8 mouse cellular contexts compared by ENCODE assay signal in the genomic region with DNA sequence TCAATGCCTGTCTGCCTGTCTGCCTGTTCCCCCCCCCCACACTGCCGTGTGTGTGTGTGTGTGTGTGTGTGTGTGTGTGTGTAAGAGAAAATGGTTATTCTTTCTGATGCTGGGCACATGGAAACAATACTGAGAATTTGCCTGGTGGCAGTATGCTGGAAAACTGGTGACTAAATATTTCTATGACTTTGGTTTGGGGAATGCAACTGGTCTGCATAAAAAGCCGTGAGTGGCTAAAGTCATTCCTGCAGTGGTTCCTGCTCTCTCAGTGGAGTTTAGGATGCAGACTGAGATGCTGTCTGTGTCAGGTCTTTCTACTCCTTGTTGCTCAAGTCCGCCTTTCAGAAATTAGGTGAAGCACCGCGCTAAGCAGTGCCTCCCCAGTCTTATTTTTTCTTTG. TPM values are rescaled to one million over a fixed set of nuclear protein-coding genes. Genes with fewer than 3 reads are reported as not detected.
DNase-seq lines count a peak whose midpoint lies in the region; ATAC-seq and TF ChIP-seq lines count a peak whose summit lies in the region.
"Had no signal": no experiment of that assay in that cellular context is flagged by ENCODE, and none has a peak within 500 bp of the region (broad histone marks: within the 10 kb centered on the region; RNA-seq: fewer than 3 reads in every experiment).

No protein-coding gene starts in this region.

- H3K27ac ChIP-seq in lung, embryonic 14.5 days (ENCODE audit: low read depth) = no peak overlapping the region
- no peak overlapping the region for H3K27ac ChIP-seq in forebrain, embryonic 12.5 days
- H3K27ac ChIP-seq in limb, embryonic 10.5 days = peak overlapping the region; percentile 95
- no peak overlapping the region for H3K27ac ChIP-seq in neural tube, embryonic 15.5 days (replicated peaks)
- no peak overlapping the region for H3K27ac ChIP-seq in left cerebral cortex, adult 2 months

- H3K9me3 ChIP-seq in lung, embryonic 14.5 days (ENCODE audit: low read depth, low read length) = no peaks in the 10 kb centered on the region
- no peaks in the 10 kb centered on the region for H3K9me3 ChIP-seq in forebrain, embryonic 12.5 days
- no peaks in the 10 kb centered on the region for H3K9me3 ChIP-seq in limb, embryonic 10.5 days (replicated peaks)
- H3K9me3 ChIP-seq in neural tube, embryonic 15.5 days (replicated peaks) = no peaks in the 10 kb centered on the region

- no peaks in the 10 kb centered on the region for H3K4me1 ChIP-seq in lung, embryonic 14.5 days (ENCODE audit: insufficient read depth)
- H3K4me1 ChIP-seq in forebrain, embryonic 12.5 days = peaks cover 32% of the 10 kb centered on the region
- peaks cover 21% of the 10 kb centered on the region for H3K4me1 ChIP-seq in limb, embryonic 10.5 days
- H3K4me1 ChIP-seq in neural tube, embryonic 15.5 days = peaks cover 16% of the 10 kb centered on the region; the same call in 1 of the 2 replicates

- DNase-seq in lung, embryonic 14.5 days = no peak
- DNase-seq in lung, postnatal 36 days = no peak
- DNase-seq in limb, embryonic 10.5 days (ENCODE audit: low spot score) = no peak
- DNase-seq in left cerebral cortex, adult 2 months (ENCODE audit: extremely low spot score in 1 of 2, low spot score in 2 of 2) = no peak
- DNase-seq in retina, embryonic 14.5 days (ENCODE audit: low spot score) = no peak
- DNase-seq: cerebellum, adult 8-10 months had no signal

- no peak for TF ChIP-seq CTCF in lung, embryonic 14.5 days (IDR thresholded peaks at IDR 0.05; ENCODE audit: low read depth)
- no peak for TF ChIP-seq CTCF in left cerebral cortex, adult 2 months (IDR thresholded peaks at IDR 0.05)

- no peaks in the 10 kb centered on the region for H3K36me3 ChIP-seq in lung, embryonic 14.5 days (ENCODE audit: insufficient read depth)
- H3K36me3 ChIP-seq in forebrain, embryonic 12.5 days (replicated peaks) = no peaks in the 10 kb centered on the region
- peaks cover 3% of the 10 kb centered on the region; the same call in 1 of the 2 replicates for H3K36me3 ChIP-seq in limb, embryonic 10.5 days
- H3K36me3 ChIP-seq in neural tube, embryonic 15.5 days = no peaks in the 10 kb centered on the region

- H3K4me3 ChIP-seq in lung, embryonic 14.5 days (ENCODE audit: low read depth, low read length) = peak overlapping the region; percentile 55
- peak overlapping the region; percentile 57 for H3K4me3 ChIP-seq in forebrain, embryonic 12.5 days (replicated peaks)
- H3K4me3 ChIP-seq in limb, embryonic 10.5 days = peak overlapping the region; percentile 68
- H3K4me3 ChIP-seq in neural tube, embryonic 15.5 days (replicated peaks) = no peak overlapping the region
- H3K4me3 ChIP-seq in left cerebral cortex, adult 2 months = no peak overlapping the region

- ATAC-seq in lung, embryonic 14.5 days (ENCODE audit: insufficient read depth) = no peak
- ATAC-seq in forebrain, embryonic 12.5 days (ENCODE audit: low FRiP score) = no peak
- ATAC-seq in neural tube, embryonic 15.5 days (ENCODE audit: low FRiP score) = no peak

- no peak overlapping the region; the same call in 1 of the 2 replicates for H3K9ac ChIP-seq in lung, embryonic 14.5 days
- peak overlapping the region; percentile 74 for H3K9ac ChIP-seq in forebrain, embryonic 12.5 days
- H3K9ac ChIP-seq in neural tube, embryonic 15.5 days (replicated peaks) = no peak overlapping the region

- H3K27me3 ChIP-seq in lung, embryonic 14.5 days (ENCODE audit: insufficient read depth, low read length) = no peaks in the 10 kb centered on the region
- no peaks in the 10 kb centered on the region for H3K27me3 ChIP-seq in forebrain, embryonic 12.5 days
- H3K27me3 ChIP-seq in limb, embryonic 10.5 days (ENCODE audit: low read depth, poor library complexity, severe bottlenecking) = peaks cover 82% of the 10 kb centered on the region
- no peaks in the 10 kb centered on the region for H3K27me3 ChIP-seq in neural tube, embryonic 15.5 days (replicated peaks)

- peak overlapping the region; percentile 68 for H3K4me2 ChIP-seq in lung, embryonic 14.5 days
- H3K4me2 ChIP-seq in forebrain, embryonic 12.5 days = peak overlapping the region; percentile 58
- peak overlapping the region; percentile 50 for H3K4me2 ChIP-seq in neural tube, embryonic 15.5 days

- intact Hi-C loops in left cerebral cortex, adult 2 months (cut with DNase I) = loop anchor here (10.0 kb wide), 1 partner anchor 166 kb away; no protein-coding TSS in a partner anchor

- WGBS in lung, embryonic 14.5 days = 23% methylated on average over 5 of the region's 5 CpGs
- WGBS in forebrain, embryonic 12.5 days = 27% methylated on average over 5 of the region's 5 CpGs
- 29% methylated on average over 5 of the region's 5 CpGs for WGBS in limb, embryonic 10.5 days
- WGBS in neural tube, embryonic 15.5 days = 35% methylated on average over 5 of the region's 5 CpGs

RNA-seq across cellular contexts. Expression of gene Dlg3, which starts 10.9 kb away (rescaled TPM):
- polyA plus RNA-seq in lung, embryonic 14.5 days (2014; fragmentation: Nextera tagmentation; extraction: Ambion mirVana) = 4.2 and 4.8 TPM in 2 replicates
- polyA plus RNA-seq in forebrain, embryonic 12.5 days (2016; fragmentation: Nextera tagmentation; extraction: Ambion mirVana) = 19.0 and 24.5 TPM in 2 replicates
- 15.7 and 17.4 TPM in 2 replicates for polyA plus RNA-seq in limb, embryonic 10.5 days (2016; fragmentation: Nextera tagmentation; extraction: Ambion mirVana)
- polyA plus RNA-seq in neural tube, embryonic 15.5 days (2015; fragmentation: Nextera tagmentation; extraction: Ambion mirVana) = 5.5 and 5.6 TPM in 2 replicates
- 100 to 1,000 TPM; 134 to 143 TPM for total RNA-seq in left cerebral cortex, adult 2 months (2021)

RNA-seq across cellular contexts. Expression of gene Gdpd2, which starts 48.7 kb away (rescaled TPM):
- 0.20 and 0.30 TPM in 2 replicates for polyA plus RNA-seq in lung, embryonic 14.5 days (2014; fragmentation: Nextera tagmentation; extraction: Ambion mirVana)
- 8.8 and 9.5 TPM in 2 replicates for polyA plus RNA-seq in forebrain, embryonic 12.5 days (2016; fragmentation: Nextera tagmentation; extraction: Ambion mirVana)
- 1.4 and 1.5 TPM in 2 replicates for polyA plus RNA-seq in limb, embryonic 10.5 days (2016; fragmentation: Nextera tagmentation; extraction: Ambion mirVana)
- 27.3 and 31.7 TPM in 2 replicates for polyA plus RNA-seq in neural tube, embryonic 15.5 days (2015; fragmentation: Nextera tagmentation; extraction: Ambion mirVana)
- total RNA-seq in left cerebral cortex, adult 2 months (2021) = 10 to 100 TPM in 1 of 2 experiments, 1 to 10 TPM in 1; 5.6 to 12.1 TPM

Comparison
In these comparisons a context has a peak if more than half of its experiments do, and no peak if none do; other contexts are left out.
1. H3K4me3 ChIP-seq: peak in lung, embryonic 14.5 days (single experiment), forebrain, embryonic 12.5 days (single experiment) and limb, embryonic 10.5 days (single experiment); none in neural tube, embryonic 15.5 days (single experiment) and left cerebral cortex, adult 2 months (single experiment).
2. Peak in every context shown above with its lines, with median percentiles within 50 percentile points of each other: H3K4me2 ChIP-seq.